Mouse (Mus musculus): ENCODE measurements around the gene Dusp3.

Gene Dusp3

DNA sequence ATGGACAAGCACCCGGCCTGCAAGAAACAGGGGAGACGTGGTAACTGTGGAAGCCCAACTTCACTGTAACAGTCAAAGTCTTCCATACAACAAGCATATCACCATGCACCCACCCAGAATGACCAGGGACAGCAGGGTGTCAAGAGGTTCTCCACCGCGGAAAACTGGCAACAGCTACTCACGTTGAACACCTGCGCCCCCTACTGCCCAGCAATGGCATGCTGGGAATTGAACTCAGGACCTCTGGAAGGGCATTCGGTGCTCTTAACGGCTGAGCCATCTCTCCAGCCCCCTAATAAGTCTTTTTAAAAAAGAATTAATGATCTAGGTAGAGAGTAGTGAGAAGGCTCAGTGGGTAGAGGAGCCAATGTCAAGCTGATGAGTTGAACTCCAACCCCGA lies 11.9 kb downstream of the Dusp3 start:
- DNase-seq (ENCODE audit: low read depth), result no peak

DNA sequence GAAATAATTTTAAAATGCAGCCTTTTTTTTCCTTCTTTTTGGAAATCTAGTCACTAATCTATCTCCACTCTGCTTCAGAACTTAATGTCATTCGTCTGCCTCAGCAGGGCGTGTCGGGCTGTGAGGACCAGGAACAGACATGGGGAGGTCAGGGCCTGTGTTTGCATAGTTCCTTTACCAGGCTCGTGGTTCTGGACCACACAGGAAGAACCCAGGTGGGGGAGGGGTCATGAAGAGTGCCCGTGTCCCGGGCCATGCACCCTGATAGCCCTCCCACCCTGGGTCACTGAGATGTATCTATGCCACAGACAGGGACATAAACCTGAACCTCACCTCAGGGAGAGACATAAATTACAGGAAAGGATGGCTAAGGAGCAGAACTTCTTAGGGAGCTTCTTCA lies 12.6 kb downstream of the Dusp3 start:
- no peak for DNase-seq (ENCODE audit: low read depth)

GRCm38 (mm10) chr11:101973496-101973895 lies 13.3 kb downstream of the Dusp3 start:
- DNase-seq (ENCODE audit: low read depth), result no peak

DNA sequence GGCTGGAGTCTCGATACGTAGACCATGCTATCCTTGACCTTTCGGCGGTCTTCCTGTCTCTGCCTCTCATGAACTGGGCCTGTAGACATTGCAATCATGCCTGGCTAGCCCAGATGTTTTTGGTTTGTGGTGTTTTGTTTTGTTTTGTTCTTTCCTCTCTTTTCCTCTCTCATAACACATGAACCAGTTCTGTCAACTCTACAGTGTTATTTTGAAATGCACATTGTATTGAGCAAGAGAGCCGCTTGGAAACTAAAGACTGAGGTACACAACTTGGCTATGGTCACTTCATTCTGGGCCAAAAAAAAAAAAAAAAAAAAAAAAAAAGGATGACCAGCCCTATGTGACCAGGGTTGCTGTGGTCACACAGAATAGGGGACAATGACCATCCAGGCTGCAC lies 14.2 kb downstream of the Dusp3 start:
- no peak for DNase-seq (ENCODE audit: low read depth)

DNA sequence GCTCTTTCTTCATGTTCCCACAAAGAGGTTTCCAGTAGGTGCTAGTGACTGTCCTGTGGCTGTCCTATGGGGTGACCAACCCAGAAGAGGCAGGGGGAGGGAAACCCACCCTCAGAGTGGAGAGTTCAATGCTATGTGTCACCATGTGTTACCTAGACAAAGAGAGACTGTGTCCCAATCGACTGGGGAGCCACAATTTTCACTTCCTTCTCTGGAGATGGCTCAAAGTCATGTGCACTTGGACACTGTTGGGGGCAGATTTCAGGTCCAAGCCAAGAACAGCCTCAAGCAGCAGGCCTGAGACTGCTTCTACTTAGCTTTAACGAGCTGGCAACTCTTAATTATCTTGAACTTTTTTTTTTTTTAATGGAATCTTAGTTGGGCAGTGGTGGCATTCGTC lies 14.7 kb downstream of the Dusp3 start:
- DNase-seq (ENCODE audit: low read depth), result no peak

GRCm38 (mm10) chr11:101971410-101971809 lies 15.4 kb downstream of the Dusp3 start:
- peak; percentile 65 for DNase-seq (ENCODE audit: low read depth)

- DNase-seq (ENCODE audit: low read depth), result no peak
Observed at GRCm38 (mm10) chr11:101969835-101970234, 17.0 kb downstream of the Dusp3 start.

- peak; percentile 87 for DNase-seq (ENCODE audit: low read depth)
Observed at GRCm38 (mm10) chr11:101968791-101969190, 18.0 kb downstream of the Dusp3 start.

GRCm38 (mm10) chr11:101968311-101968710 lies 18.5 kb downstream of the Dusp3 start:
- DNase-seq (ENCODE audit: low read depth), result no peak

DNA sequence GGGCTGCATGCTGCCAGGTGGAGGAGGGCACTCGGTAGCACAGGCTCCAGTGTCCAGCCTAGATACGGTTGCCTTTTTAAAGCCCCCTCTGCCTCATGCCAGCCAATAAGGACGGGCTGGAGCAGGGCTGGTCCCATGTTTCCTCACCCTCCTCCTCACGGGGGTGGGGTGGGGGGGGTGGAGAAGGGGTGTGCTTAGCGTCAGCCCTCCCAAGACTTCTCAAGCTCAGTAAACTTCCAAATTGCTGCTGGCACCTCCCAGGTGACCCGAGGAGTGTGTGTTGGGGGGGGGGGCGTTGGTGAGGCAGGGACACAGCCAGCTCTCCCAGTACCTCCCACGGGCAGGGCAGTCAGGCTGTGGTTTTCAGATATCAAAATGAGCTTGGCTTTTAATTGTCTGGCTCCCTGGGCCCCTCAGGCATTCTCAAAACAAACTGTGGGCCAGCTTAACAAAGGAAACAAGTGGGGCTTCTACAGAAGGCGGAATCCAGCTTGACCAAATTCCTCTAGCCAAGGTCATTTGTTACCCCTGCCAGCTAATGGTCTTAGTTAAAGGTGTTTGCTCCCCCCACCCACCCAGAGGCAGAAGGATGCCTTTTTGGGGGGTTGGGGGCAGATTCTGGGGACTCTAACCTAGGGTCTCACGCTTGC lies 19.7 kb downstream of the Dusp3 start, which contains the start of gene Sost:
Gene Sost, minus strand, starts transcription at position 51 of the 650 bp plus-strand sequence.
- DNase-seq (ENCODE audit: low read depth), result no peak

DNA sequence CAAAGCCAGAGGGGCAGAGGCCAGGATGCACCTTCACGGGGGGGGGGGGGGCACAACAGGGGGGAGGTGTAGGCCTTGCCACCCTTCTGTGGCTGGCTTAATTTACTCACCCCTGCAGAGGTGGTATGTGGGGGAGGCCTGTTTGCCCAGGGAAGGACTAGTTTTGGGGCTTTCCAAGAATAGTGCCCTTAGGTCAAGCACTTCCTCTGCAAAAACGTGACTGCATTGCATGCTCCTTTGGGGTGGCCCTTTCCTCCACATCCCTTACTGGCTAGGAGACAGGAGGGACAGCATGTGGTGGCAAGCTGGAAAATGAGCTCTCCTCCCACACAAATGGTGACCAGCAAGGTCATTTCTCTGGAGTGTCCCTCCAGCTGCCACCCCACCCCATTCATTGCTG lies 21.3 kb downstream of the Dusp3 start:
- DNase-seq (ENCODE audit: low read depth), result no peak

DNA sequence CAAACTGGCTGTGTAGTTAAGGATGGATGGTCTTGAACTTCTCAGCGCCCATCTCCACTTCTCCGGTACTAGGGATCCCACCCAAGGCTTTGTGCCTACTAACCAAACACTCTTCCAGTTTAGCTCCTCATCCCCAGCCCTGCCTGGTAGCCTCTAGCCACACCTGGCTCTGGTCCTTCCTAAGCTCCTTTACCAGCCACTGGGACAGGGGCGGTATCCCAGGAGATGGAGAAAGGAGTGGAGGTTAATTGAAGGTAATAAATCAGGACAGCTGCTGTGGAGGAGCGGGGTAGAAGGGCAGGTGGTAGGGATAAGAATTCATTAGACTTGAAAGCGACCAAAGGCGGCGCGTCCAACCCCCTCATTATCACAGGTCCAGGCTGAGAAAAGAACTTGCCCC lies 22.2 kb downstream of the Dusp3 start:
- DNase-seq (ENCODE audit: low read depth), result no peak

- DNase-seq (ENCODE audit: low read depth), result no peak
Observed at GRCm38 (mm10) chr11:101963473-101964291, 23.1 kb downstream of the Dusp3 start.

GRCm38 (mm10) chr11:101963043-101963442 lies 23.8 kb downstream of the Dusp3 start:
- no peak for DNase-seq (ENCODE audit: low read depth)

GRCm38 (mm10) chr11:101957476-101957875 lies 29.3 kb downstream of the Dusp3 start:
- no peak for DNase-seq (ENCODE audit: low read depth)

GRCm38 (mm10) chr11:101953441-101953840 lies 33.4 kb downstream of the Dusp3 start:
- no peak for DNase-seq (ENCODE audit: low read depth)

GRCm38 (mm10) chr11:101952541-101953341 lies 34.1 kb downstream of the Dusp3 start:
- DNase-seq (ENCODE audit: low read depth), result peak; percentile 27

GRCm38 (mm10) chr11:101950021-101950420 lies 36.8 kb downstream of the Dusp3 start:
- no peak for DNase-seq (ENCODE audit: low read depth)

- DNase-seq (ENCODE audit: low read depth), result no peak
Observed at GRCm38 (mm10) chr11:101946525-101946924, 40.3 kb downstream of the Dusp3 start.

GRCm38 (mm10) chr11:101943055-101943454 lies 43.8 kb downstream of the Dusp3 start:
- DNase-seq (ENCODE audit: low read depth), result no peak

- DNase-seq (ENCODE audit: low read depth), result no peak
Observed at GRCm38 (mm10) chr11:101937108-101937507, 49.7 kb downstream of the Dusp3 start.

- no peak for DNase-seq (ENCODE audit: low read depth)
Observed at GRCm38 (mm10) chr11:101936421-101936820, 50.4 kb downstream of the Dusp3 start.

DNA sequence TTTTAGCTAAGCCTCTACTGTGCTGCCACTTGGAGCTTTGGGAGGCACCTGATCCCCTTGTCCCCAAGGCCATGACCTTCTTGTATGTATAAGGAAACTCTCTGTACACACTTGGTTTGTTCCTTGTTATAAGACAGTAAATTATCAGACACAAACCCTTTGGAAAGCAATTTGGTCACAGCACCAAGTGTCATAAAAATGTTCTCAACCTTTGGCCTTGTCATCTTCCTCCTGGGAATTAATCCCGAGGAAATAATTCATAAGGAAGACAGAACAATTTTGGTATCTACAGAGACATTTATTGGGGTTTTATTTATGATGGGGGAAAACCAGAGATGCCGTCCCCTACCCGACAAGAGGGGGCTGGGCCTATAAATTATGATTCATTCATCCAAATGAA lies 51.1 kb downstream of the Dusp3 start:
- no peak for DNase-seq (ENCODE audit: low read depth)

All from induced T-regulatory cell, adult 2 months (primary cell).